Mouse (Mus musculus) heart, embryonic 11.5 days (tissue): ENCODE measurements around the gene Gm47841. TPM values are rescaled to one million over a fixed set of nuclear protein-coding genes. Genes with fewer than 3 reads are reported as not detected.
A peak's percentile ranks its signal among the peaks of the same experiment; 100 is the strongest.

ENCODE experiments used
- ATAC-seq: fragments of 200-750 bp; cut with Nextera tagmentation; replicated peaks from 2 replicates; pipeline ENCODE4 v1.8.0; 2017; ENCODE audit warnings: moderate library complexity; ENCODE audit not compliant: insufficient number of reproducible peaks, low FRiP score, low TSS enrichment
- H3K27ac ChIP-seq: fragments of 300-500 bp; sonication (generic); 2 replicates; pipeline ENCODE4 v1.5.1; 2014; ENCODE audit warnings: mild to moderate bottlenecking, low read depth, low read length
- H3K27me3 ChIP-seq: fragments of 300-500 bp; sonication (generic); 2 replicates; pipeline ENCODE4 v1.6.1; 2014; ENCODE audit warnings: mild to moderate bottlenecking, low read length, mixed read lengths; ENCODE audit not compliant: control insufficient read depth, insufficient read depth
- H3K36me3 ChIP-seq: fragments of 300-500 bp; sonication (generic); 2 replicates; pipeline ENCODE4 v1.6.1; 2014; ENCODE audit warnings: mild to moderate bottlenecking, low read length, moderate library complexity, mixed read lengths; ENCODE audit not compliant: control insufficient read depth, insufficient read depth
- H3K4me1 ChIP-seq: fragments of 300-500 bp; sonication (generic); 2 replicates; pipeline ENCODE4 v1.6.1; 2014; ENCODE audit warnings: low read length; ENCODE audit not compliant: control insufficient read depth, insufficient read depth
- H3K4me2 ChIP-seq: fragments of 300-500 bp; sonication (generic); 2 replicates; pipeline ENCODE4 v1.6.1; 2014; ENCODE audit warnings: mild to moderate bottlenecking, moderate library complexity
- H3K4me3 ChIP-seq: fragments of 300-500 bp; sonication (generic); 2 replicates; pipeline ENCODE4 v1.5.1; 2014; ENCODE audit warnings: low read depth, low read length
- H3K9ac ChIP-seq: fragments of 300-500 bp; sonication (generic); 2 replicates; pipeline ENCODE4 v1.6.1; 2014; ENCODE audit warnings: mild to moderate bottlenecking, low read depth, low read length, moderate library complexity
- H3K9me3 ChIP-seq: fragments of 300-500 bp; sonication (generic); replicated peaks from 2 replicates; pipeline ENCODE4 v1.6.1; 2016; ENCODE audit warnings: low read length; ENCODE audit not compliant: control insufficient read depth
- WGBS: fragments of 180-500 bp; shearing (Covaris S2); extraction: QIAGEN DNeasy Blood & Tissue Kit; methylation state at CpG from one replicate; pipeline ENCODE4 v1.1.7; 2014; ENCODE audit not compliant: insufficient replicate concordance; 5-methylcytosine and 5-hydroxymethylcytosine counted together
- polyA plus RNA-seq: library from polyadenylated mRNA; unstranded; fragments of >200 nt; fragmentation: Nextera tagmentation; extraction: Ambion mirVana; gene quantifications from 2 replicates; pipeline ENCODE4 v1.2.1, GENCODE M21; 2014

Gene Gm47841
- polyA plus RNA-seq, 1 experiment from 2014 or later: not detected

DNA sequence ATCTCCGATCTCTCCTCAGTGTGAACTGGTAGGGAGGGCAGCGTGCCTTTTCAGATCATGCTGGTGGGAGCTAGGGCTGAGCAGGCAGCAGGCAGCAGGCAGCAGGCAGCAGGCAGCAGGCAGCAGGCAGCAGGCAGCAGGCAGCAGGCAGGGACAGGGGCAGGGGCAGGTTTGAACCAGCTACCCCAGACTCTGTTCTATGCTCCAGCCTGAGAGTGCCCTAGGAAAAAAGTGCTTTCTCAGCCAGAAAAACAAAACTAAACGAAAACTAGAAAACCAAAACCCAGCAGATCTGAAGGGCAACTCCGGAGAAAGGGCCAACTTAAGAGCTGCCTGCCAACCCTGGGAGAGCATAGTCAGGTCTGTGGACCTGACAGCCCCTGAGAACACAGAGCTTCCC is 21.5 kb upstream of the Gm47841 start:
- Histone ChIP-seq H3K36me3 (peaks cover 2% of the 10 kb centered on the region; the same call in 1 of the 2 replicates), H3K27me3 (no peaks in the 10 kb centered on the region), H3K4me2 (no peak overlapping the region), H3K9me3 (no peaks in the 10 kb centered on the region), H3K9ac (no peak overlapping the region), H3K4me1 (peaks cover 51% of the 10 kb centered on the region), H3K4me3 (no peak overlapping the region), H3K27ac (no peak overlapping the region)
- no peak for ATAC-seq
- 65% methylated on average over 4 of the region's 4 CpGs for WGBS

DNA sequence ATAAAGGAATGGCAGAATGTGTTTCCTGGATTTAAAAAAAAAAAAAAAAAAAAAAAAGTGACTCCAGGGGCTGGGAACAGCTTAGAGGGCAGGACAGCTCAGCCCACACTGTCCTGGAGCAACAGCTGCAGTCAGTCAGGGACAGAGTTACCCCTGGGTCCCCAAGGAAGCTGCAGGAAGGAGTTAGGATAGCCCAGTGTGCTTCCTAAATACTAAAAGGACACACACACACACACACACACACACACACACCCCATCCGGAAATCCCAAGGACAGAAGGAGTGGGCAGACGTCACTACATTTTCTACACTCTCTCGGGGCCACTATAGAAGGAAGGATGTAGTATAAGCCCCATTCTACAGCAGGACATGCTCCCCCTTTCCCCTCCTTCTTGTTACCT is 20.8 kb upstream of the Gm47841 start:
- H3K27ac ChIP-seq: no peak overlapping the region
- no peak for ATAC-seq
- no peaks in the 10 kb centered on the region for H3K9me3 ChIP-seq
- no peaks in the 10 kb centered on the region for H3K36me3 ChIP-seq
- H3K27me3 ChIP-seq: no peaks in the 10 kb centered on the region; the same call in 1 of the 2 replicates
- peaks cover 49% of the 10 kb centered on the region for H3K4me1 ChIP-seq
- H3K4me3 ChIP-seq: no peak overlapping the region
- WGBS: 42% methylated on average over 3 of the region's 3 CpGs
- no peak overlapping the region for H3K4me2 ChIP-seq
- H3K9ac ChIP-seq: no peak overlapping the region

DNA sequence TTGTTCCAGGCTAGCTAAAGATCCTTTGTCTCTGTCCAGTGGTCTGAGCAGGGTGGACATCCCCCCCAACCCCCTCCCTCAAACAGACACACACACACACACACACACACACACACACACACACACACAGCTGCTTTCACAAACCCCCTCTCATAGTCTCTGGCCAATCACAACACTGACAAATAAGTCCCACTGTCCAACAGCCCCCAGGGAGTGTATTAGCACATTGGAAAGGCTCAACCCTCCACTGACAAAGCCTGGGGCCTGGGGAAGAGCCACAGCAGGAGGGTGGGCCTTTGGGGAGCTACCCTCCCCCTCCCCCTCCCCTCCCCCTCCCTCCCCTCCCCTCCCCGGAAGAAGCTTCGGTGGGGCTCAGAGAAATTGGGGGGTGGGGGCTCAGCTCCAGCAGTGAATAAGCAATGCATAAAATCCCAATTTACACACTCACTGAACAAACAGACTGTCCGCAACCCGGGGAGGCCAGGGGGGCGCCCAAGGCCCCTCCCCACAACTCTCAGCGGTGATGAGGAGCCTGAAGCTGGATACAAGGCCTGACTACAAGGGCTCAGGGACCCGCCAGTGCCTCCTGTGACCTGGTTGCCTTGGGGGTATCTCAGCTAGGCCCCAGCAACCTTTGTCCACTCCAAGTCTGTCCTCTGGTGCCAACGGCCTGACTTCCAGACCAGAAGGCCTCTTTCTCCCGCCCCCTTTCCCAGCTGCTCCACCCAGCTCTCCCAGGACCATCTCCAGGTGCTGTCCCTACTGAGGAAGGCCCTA is 19.9 kb upstream of the Gm47841 start:
- Histone ChIP-seq H3K4me3 (no peak overlapping the region), H3K4me1 (peaks cover 48% of the 10 kb centered on the region), H3K4me2 (no peak overlapping the region), H3K9ac (no peak overlapping the region), H3K9me3 (no peaks in the 10 kb centered on the region), H3K27me3 (no peaks in the 10 kb centered on the region; the same call in 1 of the 2 replicates), H3K27ac (no peak overlapping the region), H3K36me3 (no peaks in the 10 kb centered on the region)
- WGBS: 39% methylated on average over 7 of the region's 9 CpGs
- ATAC-seq: no peak

DNA sequence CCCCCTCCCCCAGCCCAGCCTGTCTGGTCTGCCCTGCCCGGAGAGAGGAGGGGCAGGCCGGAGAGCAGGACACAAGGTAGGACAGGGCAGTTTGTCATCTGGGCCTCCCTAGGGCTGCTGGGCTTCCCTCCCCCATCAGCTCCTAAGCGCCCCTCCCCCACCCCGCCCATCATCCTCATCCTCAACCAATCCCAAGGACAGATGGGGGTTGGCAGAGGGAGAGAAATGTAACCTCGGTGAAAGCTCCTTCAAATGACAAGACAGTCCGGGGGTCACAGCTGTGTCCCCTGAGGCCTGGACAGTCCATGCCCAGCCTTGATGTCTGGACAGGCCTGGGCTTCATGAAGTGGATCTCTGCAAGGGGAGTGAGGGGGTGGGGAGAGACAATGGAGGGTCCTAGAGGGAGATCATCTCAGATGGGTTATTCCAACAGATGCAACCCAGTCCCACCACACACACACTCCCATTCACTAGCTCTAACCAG is 19.2 kb upstream of the Gm47841 start:
- Histone ChIP-seq H3K4me3 (no peak overlapping the region), H3K4me1 (peaks cover 44% of the 10 kb centered on the region), H3K36me3 (no peaks in the 10 kb centered on the region), H3K9me3 (no peaks in the 10 kb centered on the region), H3K4me2 (no peak overlapping the region), H3K27ac (no peak overlapping the region), H3K9ac (no peak overlapping the region), H3K27me3 (no peaks in the 10 kb centered on the region; the same call in 1 of the 2 replicates)
- WGBS: 23% methylated on average over 6 of the region's 6 CpGs
- ATAC-seq: no peak

DNA sequence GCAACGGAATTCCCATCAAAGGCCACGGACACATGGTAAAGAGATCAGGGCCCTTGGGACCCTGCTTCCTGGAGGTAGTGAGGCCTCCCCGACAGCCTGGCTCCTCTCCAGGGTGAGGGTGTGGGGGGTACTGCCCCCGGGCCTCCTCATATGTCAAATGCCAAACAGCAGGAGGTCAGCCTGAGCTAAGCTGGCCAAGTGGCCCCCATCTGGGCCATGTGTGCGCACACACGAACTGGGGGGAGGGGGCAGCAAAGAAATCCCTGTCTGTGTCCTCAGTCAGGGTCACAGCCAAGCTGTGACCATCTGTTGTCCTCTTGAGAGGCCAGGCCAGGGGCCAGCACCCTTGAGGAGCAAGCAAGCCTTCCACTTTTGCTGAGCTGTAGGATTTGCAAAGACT is 17.9 kb upstream of the Gm47841 start:
- no peak overlapping the region for H3K9ac ChIP-seq
- H3K36me3 ChIP-seq: no peaks in the 10 kb centered on the region
- H3K27ac ChIP-seq: no peak overlapping the region
- H3K27me3 ChIP-seq: no peaks in the 10 kb centered on the region; the same call in 1 of the 2 replicates
- H3K4me1 ChIP-seq: peaks cover 35% of the 10 kb centered on the region
- no peaks in the 10 kb centered on the region for H3K9me3 ChIP-seq
- no peak for ATAC-seq
- no peak overlapping the region for H3K4me2 ChIP-seq
- 23% methylated on average over 6 of the region's 6 CpGs for WGBS
- no peak overlapping the region for H3K4me3 ChIP-seq

DNA sequence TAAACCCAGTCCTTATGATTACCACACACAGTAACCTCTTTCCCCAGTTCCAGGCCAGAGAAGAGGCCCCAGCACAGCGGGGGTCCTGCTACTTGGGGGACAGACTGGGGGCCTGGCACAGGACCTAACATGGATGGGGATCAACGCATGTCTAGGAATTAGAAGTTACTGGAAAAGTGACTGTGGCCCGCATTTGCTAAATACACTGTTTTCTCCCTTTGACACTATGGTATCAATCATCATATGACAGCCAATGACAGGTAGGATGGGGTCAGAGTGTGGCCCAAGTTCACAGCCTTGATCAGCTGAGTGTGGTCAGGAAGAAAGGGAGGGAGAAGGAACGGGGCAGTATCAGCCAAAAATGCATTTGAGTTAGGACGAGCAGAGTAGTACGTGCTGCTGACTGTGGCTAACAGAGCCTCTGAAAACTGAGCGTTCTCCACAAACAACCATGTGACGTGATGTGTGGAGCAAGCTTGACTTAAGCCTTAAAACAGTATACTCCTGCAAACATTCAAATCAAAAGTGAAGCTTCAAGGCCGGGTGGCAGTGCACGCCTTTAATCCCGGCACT is 13.2 kb upstream of the Gm47841 start:
- Histone ChIP-seq H3K4me2 (no peak overlapping the region), H3K9ac (no peak overlapping the region), H3K9me3 (no peaks in the 10 kb centered on the region), H3K4me3 (no peak overlapping the region), H3K4me1 (peaks cover 6% of the 10 kb centered on the region), H3K27me3 (peaks cover 3% of the 10 kb centered on the region), H3K27ac (no peak overlapping the region), H3K36me3 (no peaks in the 10 kb centered on the region)
- 63% methylated on average over 11 of the region's 11 CpGs for WGBS
- no peak for ATAC-seq

DNA sequence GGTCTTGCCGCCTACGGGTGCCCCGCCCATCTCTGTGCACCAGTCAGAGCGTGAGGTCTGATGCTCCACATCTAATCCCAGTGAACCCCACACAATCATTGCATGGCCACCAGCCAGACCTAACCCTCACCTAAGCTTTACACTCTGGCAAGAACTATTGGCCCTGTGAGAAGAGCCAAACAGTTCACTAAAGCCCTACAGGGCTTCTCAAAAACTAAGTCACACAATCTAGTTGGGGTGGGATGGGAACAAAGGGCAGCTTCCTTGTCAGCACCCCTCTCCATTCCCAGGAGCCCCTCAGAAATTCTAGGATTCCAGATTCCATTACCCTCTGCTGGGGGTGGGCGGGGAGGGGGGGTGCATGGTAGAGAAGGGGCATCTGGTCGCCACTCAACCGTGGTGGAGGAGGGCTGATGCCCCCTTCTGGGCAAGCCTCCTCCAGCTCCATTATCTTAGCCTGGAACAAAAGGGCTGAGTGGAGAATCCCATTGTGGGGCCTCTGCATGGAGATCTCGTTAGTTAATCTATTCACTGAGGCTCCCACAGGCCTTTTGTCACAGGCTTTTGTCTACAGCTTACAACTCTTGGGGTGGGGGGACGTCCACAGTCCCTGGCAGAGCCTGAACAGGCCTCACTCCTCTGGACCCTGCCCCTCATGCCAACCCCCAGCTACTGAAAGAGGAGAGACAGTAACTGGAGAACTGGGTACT is 12.5 kb upstream of the Gm47841 start:
- Histone ChIP-seq H3K27me3 (peaks cover 10% of the 10 kb centered on the region), H3K27ac (no peak overlapping the region), H3K9ac (no peak overlapping the region), H3K4me3 (no peak overlapping the region), H3K9me3 (no peaks in the 10 kb centered on the region), H3K36me3 (no peaks in the 10 kb centered on the region), H3K4me2 (no peak overlapping the region), H3K4me1 (no peaks in the 10 kb centered on the region; the same call in 1 of the 2 replicates)
- 49% methylated on average over 9 of the region's 9 CpGs for WGBS
- ATAC-seq: no peak

DNA sequence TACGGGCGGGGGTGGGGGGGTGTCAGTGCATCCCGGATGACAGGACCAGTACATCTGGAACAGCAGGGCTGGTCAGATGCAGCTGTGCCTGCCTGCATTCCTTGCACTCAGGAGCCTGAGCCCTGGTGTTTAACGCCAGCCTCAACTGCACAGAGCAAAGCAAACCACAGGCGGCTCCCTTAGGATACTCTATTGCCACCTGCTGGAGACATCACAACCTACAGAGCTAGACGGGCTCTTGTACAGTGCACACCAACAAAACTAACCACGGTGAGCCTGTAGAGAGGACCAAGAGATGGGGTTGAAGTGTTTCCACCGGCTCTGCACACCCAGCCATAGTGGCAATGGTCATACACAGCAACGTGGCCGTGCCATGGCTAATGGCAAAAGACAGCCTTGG is 9.0 kb upstream of the Gm47841 start:
- H3K4me1 ChIP-seq: peaks cover 10% of the 10 kb centered on the region
- H3K9ac ChIP-seq: no peak overlapping the region
- H3K36me3 ChIP-seq: no peaks in the 10 kb centered on the region
- no peak overlapping the region for H3K27ac ChIP-seq
- 0 out of 2 replicates have a peak, but pooled peaks have one; percentile 7 for ATAC-seq
- WGBS: 42% methylated on average over 10 of the region's 10 CpGs
- H3K4me3 ChIP-seq: no peak overlapping the region
- no peaks in the 10 kb centered on the region for H3K9me3 ChIP-seq
- peaks cover 45% of the 10 kb centered on the region for H3K27me3 ChIP-seq
- H3K4me2 ChIP-seq: no peak overlapping the region
